Mouse (Mus musculus): ENCODE measurements at regions not wholly inside any gene's neighbourhood (a gene's known extent, or its start where the extent isn't known, plus 50 kb on each side); places are given as distances from the start of the nearest gene placed in this dataset.

DNA sequence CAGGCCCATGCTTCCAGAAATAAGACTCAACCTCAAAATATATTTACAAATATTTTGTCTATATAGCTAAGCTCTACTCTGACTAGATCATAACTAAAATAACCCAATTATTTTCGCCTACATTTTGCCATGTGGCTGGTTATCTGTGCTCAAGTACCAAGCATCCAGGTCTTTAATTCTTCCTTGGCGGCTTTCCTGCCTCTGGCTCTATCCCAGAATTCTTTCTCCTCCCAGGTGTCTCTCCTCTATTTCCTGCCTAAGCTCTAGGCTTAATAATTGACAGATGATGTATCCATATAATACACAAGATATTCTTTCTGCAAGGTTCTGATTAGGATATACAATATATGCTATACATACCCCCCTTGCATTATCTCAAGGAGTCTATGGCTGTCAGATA is 138.3 kb upstream of the Pou3f3 start:
- DNase-seq (ENCODE audit: low spot score) (no peak), ATAC-seq (ENCODE audit: low read depth) (no peak)
- Histone ChIP-seq H3K27me3 (replicated peaks; ENCODE audit: control insufficient read depth, insufficient read depth, low read length) (no peaks in the 10 kb centered on the region), H3K4me2 (ENCODE audit: low read depth, low read length) (no peak overlapping the region), H3K4me3 (ENCODE audit: low read depth, low read length) (no peak overlapping the region), H3K9me3 (ENCODE audit: control insufficient read depth, low read length) (no peaks in the 10 kb centered on the region), H3K27ac (replicated peaks; ENCODE audit: low read depth, low read length) (no peak overlapping the region), H3K36me3 (ENCODE audit: control insufficient read depth, insufficient read depth, low read length) (no peaks in the 10 kb centered on the region), H3K4me1 (ENCODE audit: control insufficient read depth, insufficient read depth, low read length) (no peaks in the 10 kb centered on the region), H3K9ac (ENCODE audit: low read depth, low read length) (no peak overlapping the region)
- 81% methylated on average over 2 of the region's 2 CpGs for WGBS

- Histone ChIP-seq H3K9me3 (ENCODE audit: control insufficient read depth, low read length) (no peaks in the 10 kb centered on the region), H3K4me3 (ENCODE audit: low read depth, low read length) (no peak overlapping the region), H3K36me3 (ENCODE audit: control insufficient read depth, insufficient read depth, low read length) (no peaks in the 10 kb centered on the region), H3K27ac (replicated peaks; ENCODE audit: low read depth, low read length) (no peak overlapping the region), H3K4me2 (ENCODE audit: low read depth, low read length) (no peak overlapping the region), H3K4me1 (ENCODE audit: control insufficient read depth, insufficient read depth, low read length) (no peaks in the 10 kb centered on the region), H3K27me3 (replicated peaks; ENCODE audit: control insufficient read depth, insufficient read depth, low read length) (no peaks in the 10 kb centered on the region), H3K9ac (ENCODE audit: low read depth, low read length) (no peak overlapping the region)
- no peak for DNase-seq (ENCODE audit: low spot score)
- ATAC-seq (ENCODE audit: low read depth), result no peak
- WGBS, result 82% methylated on average over 6 of the region's 6 CpGs
These were observed 127.9 kb upstream of the Pou3f3 start for GRCm38 (mm10) chr1:42567640-42568039.

DNA sequence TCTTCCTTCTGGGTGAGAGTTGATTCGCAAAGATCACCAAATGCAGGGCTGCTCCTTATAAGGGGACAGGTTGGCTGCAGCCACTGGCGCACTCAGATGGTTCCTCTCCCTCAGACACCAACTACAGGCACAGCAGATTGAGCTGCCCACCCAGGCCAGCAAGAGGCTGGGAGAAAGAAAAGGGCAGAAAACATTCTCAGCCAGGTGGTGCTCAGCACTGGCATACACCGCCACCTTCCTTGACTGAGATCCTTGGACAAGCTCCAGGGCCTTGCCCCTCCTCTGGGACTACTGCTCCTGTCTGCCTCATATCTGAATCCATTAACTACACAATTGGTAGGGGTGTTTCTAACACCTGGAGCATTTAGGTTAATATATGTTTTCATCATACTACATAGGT is 110.4 kb upstream of the Pou3f3 start:
- Histone ChIP-seq H3K4me3 (ENCODE audit: low read depth, low read length) (no peak overlapping the region), H3K9ac (ENCODE audit: low read depth, low read length) (no peak overlapping the region), H3K36me3 (ENCODE audit: control insufficient read depth, insufficient read depth, low read length) (no peaks in the 10 kb centered on the region), H3K27me3 (replicated peaks; ENCODE audit: control insufficient read depth, insufficient read depth, low read length) (no peaks in the 10 kb centered on the region), H3K9me3 (ENCODE audit: control insufficient read depth, low read length) (no peaks in the 10 kb centered on the region), H3K27ac (replicated peaks; ENCODE audit: low read depth, low read length) (no peak overlapping the region), H3K4me1 (ENCODE audit: control insufficient read depth, insufficient read depth, low read length) (no peaks in the 10 kb centered on the region), H3K4me2 (ENCODE audit: low read depth, low read length) (no peak overlapping the region)
- DNase-seq (ENCODE audit: low spot score), result no peak
- 97% methylated on average over 3 of the region's 3 CpGs for WGBS
- ATAC-seq (ENCODE audit: low read depth), result no peak

- Histone ChIP-seq H3K4me2 (ENCODE audit: low read depth, low read length) (no peak overlapping the region), H3K27me3 (replicated peaks; ENCODE audit: control insufficient read depth, insufficient read depth, low read length) (no peaks in the 10 kb centered on the region), H3K4me1 (ENCODE audit: control insufficient read depth, insufficient read depth, low read length) (no peaks in the 10 kb centered on the region), H3K36me3 (ENCODE audit: control insufficient read depth, insufficient read depth, low read length) (no peaks in the 10 kb centered on the region), H3K9me3 (ENCODE audit: control insufficient read depth, low read length) (no peaks in the 10 kb centered on the region), H3K9ac (ENCODE audit: low read depth, low read length) (no peak overlapping the region), H3K4me3 (ENCODE audit: low read depth, low read length) (no peak overlapping the region), H3K27ac (replicated peaks; ENCODE audit: low read depth, low read length) (no peak overlapping the region)
- ATAC-seq (ENCODE audit: low read depth), result no peak
- no peak for DNase-seq (ENCODE audit: low spot score)
- WGBS, result 56% methylated on average over 10 of the region's 10 CpGs
These were observed 107.1 kb upstream of the Pou3f3 start for GRCm38 (mm10) chr1:42588499-42588898.

- Histone ChIP-seq H3K9ac (ENCODE audit: low read depth, low read length) (no peak overlapping the region), H3K27me3 (replicated peaks; ENCODE audit: control insufficient read depth, insufficient read depth, low read length) (no peaks in the 10 kb centered on the region), H3K4me2 (ENCODE audit: low read depth, low read length) (no peak overlapping the region), H3K4me3 (ENCODE audit: low read depth, low read length) (no peak overlapping the region), H3K27ac (replicated peaks; ENCODE audit: low read depth, low read length) (no peak overlapping the region), H3K4me1 (ENCODE audit: control insufficient read depth, insufficient read depth, low read length) (no peaks in the 10 kb centered on the region), H3K9me3 (ENCODE audit: control insufficient read depth, low read length) (no peaks in the 10 kb centered on the region), H3K36me3 (ENCODE audit: control insufficient read depth, insufficient read depth, low read length) (no peaks in the 10 kb centered on the region)
- DNase-seq (ENCODE audit: low spot score), result no peak
- ATAC-seq (ENCODE audit: low read depth), result 0 out of 2 replicates have a peak, but pooled peaks have one; percentile 57
- 42% methylated on average over 7 of the region's 7 CpGs for WGBS
These were observed 106.1 kb upstream of the Pou3f3 start for GRCm38 (mm10) chr1:42589442-42589841.

- DNase-seq (ENCODE audit: low spot score) (no peak), ATAC-seq (ENCODE audit: low read depth) (no peak)
- no peaks in the 10 kb centered on the region for H3K36me3 ChIP-seq (ENCODE audit: control insufficient read depth, insufficient read depth, low read length)
- H3K9ac ChIP-seq (ENCODE audit: low read depth, low read length), result no peak overlapping the region
- H3K4me2 ChIP-seq (ENCODE audit: low read depth, low read length), result no peak overlapping the region
- H3K9me3 ChIP-seq (ENCODE audit: control insufficient read depth, low read length), result no peaks in the 10 kb centered on the region
- H3K4me3 ChIP-seq (ENCODE audit: low read depth, low read length), result no peak overlapping the region
- 73% methylated on average over 1 of the region's 1 CpGs for WGBS
- H3K27ac ChIP-seq (replicated peaks; ENCODE audit: low read depth, low read length), result no peak overlapping the region
- H3K27me3 ChIP-seq (replicated peaks; ENCODE audit: control insufficient read depth, insufficient read depth, low read length), result no peaks in the 10 kb centered on the region
- H3K4me1 ChIP-seq (ENCODE audit: control insufficient read depth, insufficient read depth, low read length), result no peaks in the 10 kb centered on the region
These were observed 103.7 kb upstream of the Pou3f3 start for GRCm38 (mm10) chr1:42591855-42592254.

GRCm38 (mm10) chr1:42597065-42597464 is 98.5 kb upstream of the Pou3f3 start:
- ATAC-seq (ENCODE audit: low read depth) (no peak), DNase-seq (ENCODE audit: low spot score) (no peak)
- H3K9ac ChIP-seq (ENCODE audit: low read depth, low read length), result no peak overlapping the region
- H3K4me2 ChIP-seq (ENCODE audit: low read depth, low read length), result no peak overlapping the region
- H3K4me3 ChIP-seq (ENCODE audit: low read depth, low read length), result no peak overlapping the region
- 81% methylated on average over 4 of the region's 4 CpGs for WGBS
- no peaks in the 10 kb centered on the region for H3K27me3 ChIP-seq (replicated peaks; ENCODE audit: control insufficient read depth, insufficient read depth, low read length)
- H3K9me3 ChIP-seq (ENCODE audit: control insufficient read depth, low read length), result no peaks in the 10 kb centered on the region
- H3K4me1 ChIP-seq (ENCODE audit: control insufficient read depth, insufficient read depth, low read length), result no peaks in the 10 kb centered on the region
- H3K27ac ChIP-seq (replicated peaks; ENCODE audit: low read depth, low read length), result no peak overlapping the region
- no peaks in the 10 kb centered on the region for H3K36me3 ChIP-seq (ENCODE audit: control insufficient read depth, insufficient read depth, low read length)

GRCm38 (mm10) chr1:42599238-42599637 is 96.3 kb upstream of the Pou3f3 start:
- H3K4me2 ChIP-seq (ENCODE audit: low read depth, low read length), result no peak overlapping the region
- H3K4me1 ChIP-seq (ENCODE audit: control insufficient read depth, insufficient read depth, low read length), result no peaks in the 10 kb centered on the region
- no peak overlapping the region for H3K4me3 ChIP-seq (ENCODE audit: low read depth, low read length)
- 81% methylated on average over 6 of the region's 6 CpGs for WGBS
- no peak overlapping the region for H3K27ac ChIP-seq (replicated peaks; ENCODE audit: low read depth, low read length)
- H3K9ac ChIP-seq (ENCODE audit: low read depth, low read length), result no peak overlapping the region
- DNase-seq (ENCODE audit: low spot score), result no peak
- H3K27me3 ChIP-seq (replicated peaks; ENCODE audit: control insufficient read depth, insufficient read depth, low read length), result no peaks in the 10 kb centered on the region
- no peaks in the 10 kb centered on the region for H3K36me3 ChIP-seq (ENCODE audit: control insufficient read depth, insufficient read depth, low read length)
- no peaks in the 10 kb centered on the region for H3K9me3 ChIP-seq (ENCODE audit: control insufficient read depth, low read length)
- ATAC-seq (ENCODE audit: low read depth), result no peak

DNA sequence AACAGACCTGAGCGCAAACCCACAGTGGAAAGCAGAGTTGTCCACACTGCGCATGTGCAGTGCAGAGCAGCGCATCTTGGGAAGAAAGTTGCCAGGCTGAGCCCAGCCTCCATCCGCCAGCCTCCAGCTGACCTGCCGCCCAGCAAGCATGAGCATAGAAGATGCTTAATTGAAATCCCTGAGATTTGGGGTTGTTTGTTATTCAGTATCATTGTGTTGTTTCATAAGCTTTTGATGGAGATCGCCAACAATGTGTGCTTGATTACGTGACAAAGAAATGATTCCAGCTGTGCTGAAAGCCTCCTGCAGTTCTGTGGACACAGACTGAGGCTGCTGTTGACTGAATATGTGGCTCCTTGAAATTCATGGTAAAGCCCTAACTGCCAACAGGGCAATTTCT is 89.3 kb upstream of the Pou3f3 start:
- Histone ChIP-seq H3K9me3 (ENCODE audit: control insufficient read depth, low read length) (no peaks in the 10 kb centered on the region), H3K9ac (ENCODE audit: low read depth, low read length) (no peak overlapping the region), H3K4me3 (ENCODE audit: low read depth, low read length) (no peak overlapping the region), H3K36me3 (ENCODE audit: control insufficient read depth, insufficient read depth, low read length) (no peaks in the 10 kb centered on the region), H3K4me1 (ENCODE audit: control insufficient read depth, insufficient read depth, low read length) (no peaks in the 10 kb centered on the region), H3K27ac (replicated peaks; ENCODE audit: low read depth, low read length) (no peak overlapping the region), H3K4me2 (ENCODE audit: low read depth, low read length) (no peak overlapping the region), H3K27me3 (replicated peaks; ENCODE audit: control insufficient read depth, insufficient read depth, low read length) (no peaks in the 10 kb centered on the region)
- DNase-seq (ENCODE audit: low spot score), result no peak
- WGBS, result 68% methylated on average over 7 of the region's 7 CpGs
- no peak for ATAC-seq (ENCODE audit: low read depth)

Data from embryonic facial prominence, embryonic 14.5 days (tissue).